Mouse (Mus musculus) cerebellum, postnatal 10 days (tissue): ENCODE measurements at regions not wholly inside any gene's neighbourhood (a gene's known extent, or its start where the extent isn't known, plus 50 kb on each side); places are given as distances from the start of the nearest gene placed in this dataset.

ENCODE experiments used
- DNase-seq, 2 experiments: peaks; one replicate each; pipeline ENCODE4 v3.0.0; 2021; ENCODE audit warnings: mixed read lengths in 2 of 2

DNA sequence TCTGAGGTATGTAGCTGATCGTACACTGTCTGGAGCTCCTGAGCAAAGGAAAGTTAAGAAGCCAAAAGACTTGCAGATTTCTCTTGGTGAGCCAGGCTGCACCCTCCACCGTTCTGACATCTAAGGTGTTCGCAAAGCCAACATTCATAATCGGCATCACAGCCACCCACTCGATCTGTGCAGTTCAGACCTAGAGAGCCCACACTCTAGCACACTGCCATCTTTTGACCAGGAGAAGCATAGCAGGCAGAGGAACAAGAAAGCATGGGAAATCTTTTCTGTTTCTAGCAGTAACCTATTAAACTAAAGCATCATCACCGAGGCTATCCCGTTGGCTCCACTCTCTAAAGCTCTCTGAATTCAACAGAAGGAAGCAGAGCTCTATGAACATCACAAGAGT, 59.2 kb downstream of the Areg start:
- peak; percentile 63 to 67 for DNase-seq

DNA sequence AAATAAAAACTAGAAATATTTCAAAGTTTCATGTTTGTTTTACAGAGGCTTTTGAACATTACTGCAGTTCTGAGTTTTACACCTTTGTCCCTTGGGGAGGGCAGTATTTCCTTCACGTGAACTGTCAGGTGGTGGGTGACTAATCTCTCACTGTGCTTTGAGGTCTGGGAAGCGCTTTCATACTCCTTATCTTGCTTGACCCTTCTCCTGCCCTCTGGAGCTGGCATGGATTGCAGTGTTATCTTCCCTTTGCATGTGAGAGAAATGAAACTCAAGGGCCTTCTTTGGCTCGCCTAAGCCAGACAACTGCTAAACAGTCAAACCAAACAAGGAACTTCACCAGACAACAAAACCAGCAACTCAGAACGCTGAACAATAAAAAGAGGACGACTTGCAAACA, 61.0 kb downstream of the Areg start:
- DNase-seq = no peak

DNA sequence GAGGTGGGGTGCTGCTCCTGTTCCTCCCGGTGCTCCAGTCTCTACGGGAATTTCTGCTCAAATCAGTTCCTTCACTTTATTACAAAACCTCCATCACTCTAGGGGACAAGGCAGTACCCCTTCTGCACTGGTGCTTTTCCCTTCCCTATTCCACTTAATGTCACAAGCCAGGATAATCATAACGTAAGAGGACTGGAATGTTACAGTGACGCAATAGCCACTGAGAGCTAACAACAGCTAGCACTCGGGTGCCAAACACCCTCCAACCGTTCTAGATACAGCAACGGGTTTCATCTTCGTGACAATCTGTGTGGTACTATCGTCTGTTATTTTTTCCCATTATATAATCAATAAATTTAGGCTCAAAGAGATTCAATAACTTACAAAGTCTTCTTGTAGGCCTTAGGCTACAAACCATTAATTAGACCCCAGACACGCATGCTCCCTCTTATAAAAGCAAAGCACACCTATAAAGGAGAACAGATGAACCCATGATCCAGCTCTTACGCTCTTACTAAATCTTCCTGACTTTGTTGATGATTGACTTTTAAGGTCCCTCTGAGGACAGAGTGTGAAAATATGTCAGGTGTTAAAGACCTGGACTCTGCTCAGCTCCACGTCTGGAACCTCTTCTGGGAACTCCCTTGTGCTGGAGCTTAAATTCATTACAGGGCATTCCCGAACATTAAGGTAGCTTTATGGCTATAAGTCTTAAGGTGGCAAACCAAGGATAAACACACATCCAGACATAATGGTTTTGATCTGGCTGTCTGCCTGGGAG, 65.0 kb downstream of the Areg start:
- no peak for DNase-seq

GRCm38 (mm10) chr5:91205350-91205880, 66.0 kb downstream of the Areg start:
- DNase-seq = no peak

DNA sequence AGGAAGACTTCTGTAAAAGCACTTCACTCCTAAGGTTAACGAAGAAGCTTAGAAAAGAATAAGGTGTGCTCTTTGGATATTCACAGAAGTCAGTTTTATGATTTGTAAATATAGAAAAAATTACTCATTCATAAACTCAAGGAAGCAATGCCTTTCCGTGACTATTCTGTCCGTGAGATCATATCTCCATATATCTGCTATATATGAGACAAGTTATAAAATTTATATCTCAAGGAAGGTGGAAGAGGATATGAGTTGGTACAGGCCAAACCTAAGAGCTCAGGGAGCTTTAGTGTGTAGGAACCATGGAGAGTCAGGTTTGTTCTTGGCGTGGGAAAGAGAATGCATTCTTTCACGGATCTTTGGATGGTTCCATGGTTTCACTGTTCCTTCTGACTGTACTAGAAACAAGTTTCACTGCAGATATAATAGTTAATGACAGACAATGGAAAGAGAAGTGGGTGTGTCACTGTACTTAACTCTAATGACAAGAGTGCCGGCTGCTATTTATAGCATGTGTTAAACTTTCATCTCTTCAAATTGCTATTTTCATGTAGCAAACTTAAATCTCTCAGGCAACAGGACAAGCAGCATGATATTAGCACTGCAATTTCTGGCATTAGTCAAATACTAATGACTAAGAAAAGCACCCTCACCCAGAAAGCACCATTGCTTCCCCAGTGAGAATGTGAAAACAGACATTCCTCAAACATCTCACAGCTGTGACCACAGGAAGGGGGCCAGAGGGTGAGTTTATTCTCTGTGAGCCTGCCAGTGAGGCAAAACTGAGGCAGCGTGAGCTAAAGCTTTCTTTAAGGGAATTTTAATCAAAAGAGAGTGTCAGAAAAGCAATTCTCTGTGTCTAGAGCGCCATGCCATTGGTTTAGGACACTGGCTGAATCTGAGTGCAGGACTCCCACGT, 67.4 kb downstream of the Areg start:
- no peak for DNase-seq

DNA sequence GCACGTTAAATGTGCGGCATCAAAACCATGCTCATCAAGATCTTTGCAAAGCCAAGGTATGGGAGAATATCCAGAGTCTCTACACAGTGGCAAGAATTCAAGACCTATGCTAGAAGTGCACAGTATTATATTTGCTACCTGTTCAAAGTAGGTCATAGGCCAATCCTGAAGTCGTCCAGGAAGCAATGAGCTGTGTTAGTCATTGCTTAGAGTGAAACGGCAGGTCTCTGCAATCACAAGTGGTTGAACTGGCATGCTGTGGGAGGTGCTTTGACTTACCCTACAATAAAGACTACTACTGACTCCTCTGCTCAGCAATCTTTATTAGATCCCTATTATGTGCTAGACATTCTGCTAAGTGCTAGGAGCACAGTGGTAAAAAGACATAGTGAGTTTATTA, 80.8 kb downstream of the Areg start:
- no peak for DNase-seq

DNA sequence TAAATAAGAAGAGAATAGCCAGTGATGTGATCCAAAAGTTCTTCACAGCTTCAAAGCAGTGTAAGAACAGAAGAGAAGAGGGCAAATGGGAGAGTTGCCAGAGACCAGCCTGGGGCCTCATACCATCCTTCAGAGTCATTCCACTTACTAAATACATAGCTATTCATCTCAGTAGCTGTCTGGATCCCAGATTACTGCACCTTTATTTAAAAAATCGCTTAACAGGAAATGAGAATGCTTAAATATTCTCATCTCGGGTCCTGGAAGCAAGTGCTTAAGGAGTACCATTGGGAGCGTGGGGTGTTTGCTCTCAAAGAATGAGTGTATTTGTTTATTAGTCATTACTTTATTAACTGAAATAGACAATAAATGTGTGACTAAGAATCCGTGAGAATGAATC, 102.3 kb downstream of the Areg start:
- DNase-seq = no peak

DNA sequence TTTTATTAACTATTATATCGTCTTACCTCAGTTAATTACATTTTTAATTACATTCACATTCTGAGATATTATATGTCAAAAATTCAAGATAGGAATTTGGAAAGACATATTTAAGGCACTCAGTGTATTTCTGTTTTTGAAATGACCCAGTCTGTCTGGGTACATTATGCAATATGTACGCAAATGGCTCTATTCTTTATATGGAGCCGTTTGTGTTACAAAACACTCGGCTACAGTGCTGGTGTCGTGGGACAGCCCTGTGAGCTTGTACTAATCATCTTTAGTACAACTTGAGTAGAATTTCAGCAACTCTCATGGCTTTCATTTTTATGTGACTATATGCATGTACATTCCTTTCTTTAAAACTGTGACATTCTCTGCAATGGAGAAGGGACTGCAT, 108.0 kb downstream of the Areg start:
- no peak for DNase-seq

- no peak for DNase-seq
Observed at GRCm38 (mm10) chr5:91261895-91262294, 122.5 kb downstream of the Areg start.

GRCm38 (mm10) chr5:91262526-91262925, 123.1 kb downstream of the Areg start:
- DNase-seq = no peak

DNA sequence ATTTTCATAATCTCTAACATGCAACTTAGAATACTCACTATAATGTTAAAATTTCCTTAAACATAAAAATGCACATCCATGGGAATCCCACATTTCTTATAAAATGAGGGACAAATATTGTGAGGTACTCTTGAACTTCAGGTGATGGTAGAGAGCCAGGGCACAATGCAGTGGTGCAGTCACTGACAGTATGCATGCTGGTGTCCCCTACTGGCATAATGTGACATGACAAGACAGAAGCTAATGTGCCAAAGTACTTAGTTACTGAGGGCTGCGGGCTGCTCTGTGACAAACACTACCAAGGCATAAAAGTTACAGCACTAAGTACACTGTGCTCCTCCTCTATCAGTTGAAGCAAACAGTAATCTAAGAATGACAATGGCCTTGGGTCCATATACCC, 131.3 kb downstream of the Areg start:
- DNase-seq = peak; percentile 2 to 17

- no peak for DNase-seq
Observed at GRCm38 (mm10) chr5:91271416-91271815, 131.4 kb downstream of the Btc start.

- no peak for DNase-seq
Observed at GRCm38 (mm10) chr5:91274411-91274810, 128.4 kb downstream of the Btc start.

DNA sequence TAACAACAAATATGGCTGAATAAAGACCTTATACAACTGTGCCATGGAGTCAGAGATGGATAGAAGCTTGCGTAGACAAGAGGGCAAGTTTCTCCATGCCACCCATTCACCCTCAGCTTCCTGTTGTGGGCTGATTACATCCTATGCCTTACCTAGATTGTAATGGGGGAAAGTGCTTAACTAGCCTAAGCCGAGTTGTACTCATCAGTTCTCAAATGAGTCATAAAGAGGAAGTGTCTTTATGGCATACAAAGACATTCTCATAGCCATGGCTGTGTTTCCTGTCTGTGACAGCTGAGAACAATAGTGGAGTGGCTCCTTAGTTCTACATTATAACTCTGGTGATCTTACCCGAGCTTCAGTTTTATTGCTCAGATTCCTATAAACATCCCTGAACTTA, 124.3 kb downstream of the Btc start:
- DNase-seq = no peak

DNA sequence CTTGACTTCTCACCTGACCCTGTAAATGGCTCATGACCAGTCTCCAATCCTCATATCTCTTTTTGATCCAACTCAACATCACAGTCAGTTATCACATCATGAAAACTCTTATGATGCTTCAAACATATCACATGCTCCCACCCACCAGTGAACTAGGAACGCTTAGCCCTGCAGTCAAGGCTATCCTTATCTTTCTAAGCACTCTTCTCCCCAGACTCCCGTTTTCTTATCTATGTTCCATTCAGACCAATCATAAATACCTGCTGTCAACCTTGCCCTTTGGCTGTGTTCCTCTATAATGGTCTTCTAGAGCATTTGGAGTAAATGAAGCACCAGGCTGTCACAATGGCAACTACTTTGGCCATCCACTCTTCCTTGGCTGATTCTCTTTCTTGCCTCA, 123.3 kb downstream of the Btc start:
- DNase-seq = no peak

- no peak for DNase-seq
Observed at GRCm38 (mm10) chr5:91282969-91283368, 119.8 kb downstream of the Btc start.

DNA sequence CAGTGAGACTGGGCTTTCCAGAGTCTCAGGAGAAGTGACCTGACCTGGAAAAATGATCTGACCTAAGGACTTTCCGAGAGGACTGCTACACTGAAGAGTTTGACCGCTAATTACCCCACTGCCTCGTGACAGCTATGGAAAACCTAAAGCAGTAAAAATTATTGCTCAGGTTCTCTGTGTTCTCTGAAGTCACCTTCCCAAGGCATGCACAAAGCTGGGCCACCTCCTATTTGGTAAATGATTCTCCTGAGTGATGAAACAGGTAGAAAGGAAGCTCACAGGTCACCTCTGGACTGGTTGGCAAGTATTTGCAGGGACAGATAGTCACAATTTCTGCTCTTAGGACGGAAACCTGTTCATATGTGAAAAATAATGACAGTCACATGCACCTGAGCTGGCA, 109.7 kb downstream of the Btc start:
- no peak for DNase-seq

GRCm38 (mm10) chr5:91294957-91295356, 107.8 kb downstream of the Btc start:
- DNase-seq = no peak

DNA sequence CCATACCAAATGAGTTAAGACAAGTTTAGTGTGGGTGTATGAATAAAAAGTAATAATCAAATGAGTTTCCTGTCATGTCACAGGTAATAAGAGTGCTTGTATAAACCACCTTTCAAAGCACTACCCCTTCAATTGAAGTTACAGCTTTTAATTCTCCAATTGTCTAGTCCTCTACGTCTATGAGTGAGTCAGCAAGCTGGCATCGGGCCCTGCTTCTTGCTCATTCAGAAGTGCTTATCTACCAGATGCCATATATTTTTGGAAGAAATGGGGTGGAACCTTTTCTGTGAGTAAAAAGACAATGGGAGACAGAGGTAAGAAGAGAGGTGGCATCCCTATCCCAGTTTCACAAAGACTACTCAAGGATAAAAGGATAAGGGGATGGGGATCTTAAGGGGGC, 105.7 kb downstream of the Btc start:
- DNase-seq = peak in 1 of 2 experiments; percentile 4

DNA sequence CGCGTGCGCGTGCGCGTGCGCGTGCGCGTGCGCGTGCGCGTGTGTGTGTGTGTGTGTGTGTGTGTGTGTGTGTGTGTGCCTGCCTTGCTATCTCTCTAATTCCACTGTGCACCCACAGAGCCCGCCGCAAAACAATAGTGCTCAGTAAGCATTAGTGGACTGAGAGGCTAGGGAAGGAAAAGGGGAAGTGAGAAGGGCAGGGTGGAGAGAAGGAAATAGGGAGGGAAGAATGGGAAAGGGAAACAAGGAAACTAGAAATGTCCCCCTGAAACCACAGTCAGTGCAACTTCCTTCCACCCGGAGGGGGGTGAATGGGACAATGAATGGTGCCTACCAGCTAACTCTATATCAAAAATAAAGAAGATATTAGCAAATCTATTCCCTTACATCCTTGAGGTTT, 100.7 kb downstream of the Btc start:
- DNase-seq = no peak

DNA sequence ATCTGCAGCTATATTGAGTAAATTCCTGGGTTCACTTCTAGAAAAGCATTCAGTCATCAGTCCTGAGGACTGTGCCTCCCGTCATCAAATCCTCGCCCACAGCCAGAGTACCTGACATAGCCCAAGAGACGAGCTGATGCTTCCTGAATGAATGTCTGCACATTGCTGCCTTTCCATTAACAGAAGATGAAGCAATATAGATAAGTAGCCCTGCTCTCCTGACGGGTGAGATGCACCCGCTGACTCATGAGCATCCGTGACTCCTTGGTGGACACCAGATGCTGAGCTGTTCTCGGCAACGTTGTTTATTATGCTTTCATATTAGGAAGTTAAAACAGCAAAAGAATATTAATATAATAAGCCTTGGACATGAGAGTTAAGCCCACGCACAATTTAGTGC, 99.9 kb downstream of the Btc start:
- no peak for DNase-seq

DNA sequence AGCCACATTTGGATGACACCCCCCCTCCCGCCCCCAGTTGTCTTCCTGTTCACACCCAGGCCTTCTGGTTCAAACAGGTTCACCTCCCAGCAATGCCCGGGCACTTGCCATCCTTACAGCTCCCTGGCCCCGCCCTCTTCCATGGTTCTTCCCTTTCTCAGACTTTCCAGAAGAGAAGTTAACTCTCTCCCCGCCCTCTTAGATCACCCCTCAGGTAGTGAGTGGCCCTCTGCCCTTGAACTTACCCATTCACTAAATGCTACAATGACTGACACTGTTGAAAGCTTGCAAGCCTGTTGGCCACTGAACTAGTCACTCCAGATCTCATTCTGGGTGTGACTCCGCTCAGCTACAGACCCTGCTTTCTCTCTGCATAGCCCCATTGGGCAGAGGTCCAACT, 99.1 kb downstream of the Btc start:
- peak in 1 of 2 experiments; percentile 3 for DNase-seq

DNA sequence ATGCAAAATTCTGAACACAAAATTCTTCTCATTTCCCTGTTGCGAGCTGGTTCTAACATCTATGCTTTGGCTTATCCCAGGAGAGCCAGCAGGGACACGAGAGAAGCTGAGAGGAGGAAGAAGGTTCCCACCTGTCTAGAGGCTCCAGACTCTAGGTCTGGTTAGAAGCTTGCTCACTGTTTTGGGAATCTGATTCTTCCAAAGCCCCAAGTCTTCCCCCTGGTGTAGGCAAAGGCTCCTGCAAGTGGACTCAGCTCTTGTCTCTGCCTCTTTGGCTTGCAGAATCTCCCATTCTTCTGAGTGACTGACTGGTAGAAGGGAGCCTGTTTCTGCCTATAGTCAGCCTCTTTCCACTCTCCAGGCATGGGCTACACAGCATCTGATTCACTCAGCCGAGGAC, 95.8 kb downstream of the Btc start:
- DNase-seq = peak in 1 of 2 experiments; percentile 11
